Mouse (Mus musculus) left cerebral cortex, adult 2 months (tissue): ENCODE results near the gene Acvr1. TPM values are rescaled to one million over a fixed set of nuclear protein-coding genes. Genes with fewer than 3 reads are reported as not detected.

Source experiments
- DNase-seq, 2 experiments: peaks; one replicate each; pipeline ENCODE4 v3.0.0; 2021 to 2022; ENCODE audit warnings: low spot score in 2 of 2, mixed read lengths in 1 of 2; ENCODE audit errors: extremely low spot score in 1 of 2
- H3K27ac ChIP-seq: fragments of 200-600 bp; 2 replicates; pipeline ENCODE4 v1.8.1; 2022
- H3K4me3 ChIP-seq: fragments of 200-600 bp; 2 replicates; pipeline ENCODE4 v1.8.1; 2022
- CTCF ChIP-seq: fragments of 200-600 bp; IDR thresholded peaks from 2 replicates; pipeline ENCODE4 v1.8.1; 2022; ENCODE audit warnings: antibody characterized with exemption, mild to moderate bottlenecking, moderate library complexity
- intact Hi-C: fragments of 180-260 bp; cut with DNase I; formaldehyde crosslinking; loops from one replicate; pipeline ENCODE4 v1.15.1; 2025
- total RNA-seq, 2 experiments: library from RNA; stranded (reverse); gene quantifications; 2 replicates each; pipeline ENCODE4 v1.2.3; 2021

Gene Acvr1
- total RNA-seq, 2 experiments from 2014 or later: 32.9 to 36.6 TPM

- Histone ChIP-seq H3K27ac (no peak overlapping the region), H3K4me3 (no peak overlapping the region)
- intact Hi-C loops: no loop called here
- no peak for TF ChIP-seq CTCF
- no peak for DNase-seq
Measured at GRCm38 (mm10) chr2:58361361-58362046, 205.5 kb downstream of the Acvr1 start.

- H3K27ac ChIP-seq: peak overlapping the region; percentile 76
- peak overlapping the region; percentile 66 for H3K4me3 ChIP-seq
- intact Hi-C loops: no loop called here
- no peak for DNase-seq
- no peak for TF ChIP-seq CTCF
Measured at GRCm38 (mm10) chr2:58358132-58358460, 208.9 kb downstream of the Acvr1 start.

DNA sequence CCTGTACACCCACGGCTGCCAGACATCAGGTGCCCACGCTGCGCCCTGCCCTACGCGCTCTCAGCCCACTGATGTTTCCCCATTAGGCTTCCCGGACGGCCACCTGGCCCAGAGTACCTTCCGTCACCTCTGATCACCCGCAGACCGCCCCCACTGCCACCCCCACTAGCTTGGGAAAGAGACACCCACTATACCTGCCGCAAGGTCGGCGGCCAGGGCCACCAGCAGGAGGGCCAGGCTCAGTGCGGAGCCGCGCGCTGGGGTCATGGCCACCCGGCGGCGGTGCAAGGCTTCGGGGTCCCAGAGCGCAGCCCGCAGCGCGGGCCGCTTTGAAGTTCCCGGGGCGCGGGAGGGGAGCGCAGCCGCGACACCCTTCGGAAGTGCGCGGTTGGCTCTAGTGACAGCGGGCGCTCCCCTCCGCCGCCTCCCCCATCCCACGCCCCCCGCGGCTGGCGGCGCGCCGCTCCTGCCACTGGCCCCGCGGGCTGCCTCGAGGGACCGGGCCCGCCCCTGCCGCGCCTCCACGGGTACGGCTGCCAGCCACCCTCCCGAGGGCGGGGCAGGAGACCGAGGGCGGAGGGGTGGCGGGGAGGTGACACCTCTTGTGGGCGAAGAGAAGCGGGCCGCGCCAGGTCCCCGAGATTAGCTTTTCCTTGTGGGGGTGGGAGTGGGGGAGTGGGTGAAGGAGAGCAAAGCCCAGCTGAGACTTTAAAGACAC is 209.4 kb downstream of the Acvr1 start, which contains the start of gene Acvr1c:
Acvr1c (minus strand) TSS at position 482 of the 718 bp plus-strand sequence.
- Histone ChIP-seq H3K4me3 (peak within 1 kb of the TSS; percentile 66), H3K27ac (peak within 1 kb of the TSS; percentile 76)
- TF ChIP-seq CTCF: no peak
- DNase-seq: peak; percentile 62 to 69
- intact Hi-C loops: loop anchor here (2.0 kb wide), 2 partner anchors 33 to 73 kb away; no protein-coding TSS in a partner anchor

- peak overlapping the region; percentile 76 for H3K27ac ChIP-seq
- intact Hi-C loops: loop anchor here (2.0 kb wide), 2 partner anchors 32 to 74 kb away; no protein-coding TSS in a partner anchor
Measured at GRCm38 (mm10) chr2:58357068-58357413, 209.9 kb downstream of the Acvr1 start.

DNA sequence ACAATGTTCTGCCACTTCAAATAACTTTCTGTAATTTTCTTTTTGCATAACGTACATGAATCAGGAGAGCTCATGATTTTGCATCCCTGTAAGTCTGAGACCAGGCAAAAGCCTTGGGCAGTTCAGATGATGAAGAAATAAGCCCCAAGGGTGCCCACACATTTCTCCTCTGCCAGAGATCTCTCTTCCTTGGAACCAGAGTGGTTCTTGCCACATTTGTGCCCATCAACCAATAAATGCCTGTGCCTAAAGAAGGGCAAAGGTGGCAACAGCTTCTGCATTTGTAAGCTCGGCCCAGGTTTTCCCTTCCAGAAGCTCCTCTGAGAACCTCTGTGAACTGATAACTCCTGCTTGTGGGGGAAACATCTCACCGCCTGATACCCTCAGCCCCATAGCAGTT is 212.6 kb downstream of the Acvr1 start:
- no peak for TF ChIP-seq CTCF
- intact Hi-C loops: no loop called here
- DNase-seq: no peak

More at GRCm38 (mm10) chr2:58357068-58357413, 209.9 kb downstream of the Acvr1 start:
- peak overlapping the region; percentile 66 for H3K4me3 ChIP-seq
- no peak for TF ChIP-seq CTCF
- DNase-seq: peak; percentile 19 to 38

GRCm38 (mm10) chr2:58352846-58353245 is 214.1 kb downstream of the Acvr1 start:
- intact Hi-C loops: no loop called here
- no peak for DNase-seq
- H3K27ac ChIP-seq: no peak overlapping the region
- no peak overlapping the region for H3K4me3 ChIP-seq
- no peak for TF ChIP-seq CTCF

More for the DNA sequence above, 212.6 kb downstream of the Acvr1 start:
- H3K27ac ChIP-seq: no peak overlapping the region
- H3K4me3 ChIP-seq: no peak overlapping the region

- intact Hi-C loops: no loop called here
- no peak overlapping the region for H3K27ac ChIP-seq
- TF ChIP-seq CTCF: no peak
- no peak overlapping the region for H3K4me3 ChIP-seq
- DNase-seq: no peak
Measured at GRCm38 (mm10) chr2:58350657-58351056, 216.3 kb downstream of the Acvr1 start.

Other genes with a start within 250 kb of the Acvr1 start
- 10 to 100 TPM; 26.5 to 26.7 TPM for gene Acvr1c, start 209.3 kb downstream of the Acvr1 start, total RNA-seq
- not detected for gene Gm17409, start 97.0 kb downstream of the Acvr1 start, total RNA-seq
- gene Upp2, start 141 bp upstream of the Acvr1 start, total RNA-seq: 10 to 100 TPM; 26.7 to 33.8 TPM